Mouse (Mus musculus) cerebellum, adult 2 months (tissue): Measurements from ENCODE around the gene Zfp536. TPM values are rescaled to one million over a fixed set of nuclear protein-coding genes. Genes with fewer than 3 reads are reported as not detected.
A peak's percentile ranks its signal among the peaks of the same experiment; 100 is the strongest.
"Not testable (repeated sequence)": the region's sequence is repeated elsewhere in the genome, so short reads cannot be mapped to it uniquely, and the experiment has no call there.

ENCODE experiments used
- DNase-seq, 2 experiments: peaks; one replicate each; pipeline ENCODE4 v3.0.0; 2021
- H3K27ac ChIP-seq: fragments of 200-500 bp; 2 replicates; pipeline ENCODE4 v1.5.1; 2012; ENCODE audit warnings: low read length, control low read depth, inconsistent platforms; ENCODE audit not compliant: insufficient read depth
- H3K27me3 ChIP-seq: fragments of 200-500 bp; 2 replicates; pipeline ENCODE4 v1.6.1; 2012; ENCODE audit warnings: inconsistent platforms, mild to moderate bottlenecking, low read length, moderate library complexity; ENCODE audit not compliant: control insufficient read depth, insufficient read depth
- H3K4me1 ChIP-seq: fragments of 200-500 bp; 2 replicates; pipeline ENCODE4 v1.6.1; 2011; ENCODE audit warnings: low read length; ENCODE audit not compliant: control insufficient read depth, insufficient read depth
- H3K4me3 ChIP-seq: fragments of 200-500 bp; replicated peaks from 2 replicates; pipeline ENCODE3; 2011; ENCODE audit warnings: mild to moderate bottlenecking, low read depth, low read length, control low read depth; ENCODE audit not compliant: insufficient read depth
- CTCF ChIP-seq: fragments of 200-500 bp; IDR thresholded peaks from 2 replicates; pipeline ENCODE4 v1.5.1; 2011; ENCODE audit warnings: low read depth, mild to moderate bottlenecking, control low read depth, low read length, moderate library complexity, borderline replicate concordance; ENCODE audit not compliant: insufficient read depth
- POLR2A ChIP-seq: fragments of 200-500 bp; IDR thresholded peaks from 2 replicates; pipeline ENCODE4 v1.6.1; 2011; ENCODE audit warnings: low read length, control low read depth, borderline replicate concordance; ENCODE audit not compliant: insufficient read depth
- WGBS: fragments of 180-500 bp; shearing (Covaris S2); methylation state at CpG from one replicate; pipeline ENCODE4 v1.1.7; 2018; 5-methylcytosine and 5-hydroxymethylcytosine counted together
- polyA plus RNA-seq: library from polyadenylated mRNA; depleted of rRNA; stranded (reverse); fragments of >200 nt; gene quantifications from 2 replicates; pipeline ENCODE4 v1.2.3, GENCODE M21; 2012

Zfp536 gene
- polyA plus RNA-seq, 1 experiment: 38.5 TPM

GRCm38 (mm10) chr7:37607906-37608305 lies 165.5 kb downstream of the Zfp536 start:
- WGBS: 90% methylated on average over 6 of the region's 6 CpGs

DNA sequence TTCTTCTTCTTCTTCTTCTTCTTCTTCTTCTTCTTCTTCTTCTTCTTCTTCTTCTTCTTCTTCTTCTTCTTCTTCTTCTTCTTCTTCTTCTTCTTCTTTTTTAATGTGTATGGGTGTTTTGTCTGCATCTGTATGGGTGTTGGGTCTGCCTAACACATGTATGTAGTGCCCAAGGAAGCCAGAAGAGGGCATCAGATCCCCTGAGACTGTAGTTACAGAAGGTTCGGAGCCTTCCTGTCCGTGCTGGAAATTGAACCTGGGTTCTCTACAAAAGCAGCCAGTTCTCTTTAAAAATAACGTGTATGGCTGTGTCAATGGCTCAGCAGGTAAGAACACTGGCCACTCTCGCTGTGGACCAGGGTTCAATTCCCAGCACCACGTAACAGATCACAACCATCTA lies 167.0 kb downstream of the Zfp536 start:
- no peak overlapping the region for H3K4me3 ChIP-seq
- DNase-seq: no peak
- TF ChIP-seq POLR2A: no peak
- peak; percentile 16; the same call in 1 of the 2 replicates for TF ChIP-seq CTCF
- 87% methylated on average over 5 of the region's 5 CpGs for WGBS
- H3K4me1 ChIP-seq: peaks cover 5% of the 10 kb centered on the region; the same call in 1 of the 2 replicates
- no peak overlapping the region for H3K27ac ChIP-seq
- no peaks in the 10 kb centered on the region for H3K27me3 ChIP-seq

More at GRCm38 (mm10) chr7:37607906-37608305, 165.5 kb downstream of the Zfp536 start:
- no peak for DNase-seq
- no peak for TF ChIP-seq POLR2A
- no peak for TF ChIP-seq CTCF
- Histone ChIP-seq H3K27ac (no peak overlapping the region), H3K4me1 (peaks cover 3% of the 10 kb centered on the region; the same call in 1 of the 2 replicates), H3K4me3 (no peak overlapping the region), H3K27me3 (no peaks in the 10 kb centered on the region)

- not testable (repeated sequence) for H3K27me3 ChIP-seq, H3K4me1 ChIP-seq, H3K4me3 ChIP-seq, H3K27ac ChIP-seq, DNase-seq
These were observed 169.9 kb downstream of the Zfp536 start for GRCm38 (mm10) chr7:37603525-37603909.

GRCm38 (mm10) chr7:37602871-37603524 lies 170.4 kb downstream of the Zfp536 start:
- WGBS: 54% methylated on average over 9 of the region's 9 CpGs
- no peak for DNase-seq

GRCm38 (mm10) chr7:37600318-37600717 lies 173.1 kb downstream of the Zfp536 start:
- no peak for TF ChIP-seq CTCF
- TF ChIP-seq POLR2A: no peak
- DNase-seq: no peak
- Histone ChIP-seq H3K4me3 (no peak overlapping the region), H3K4me1 (peaks cover 9% of the 10 kb centered on the region), H3K27ac (no peak overlapping the region), H3K27me3 (no peaks in the 10 kb centered on the region)
- 74% methylated on average over 4 of the region's 4 CpGs for WGBS

More at GRCm38 (mm10) chr7:37602871-37603524, 170.4 kb downstream of the Zfp536 start:
- H3K27ac ChIP-seq: no peak overlapping the region
- H3K27me3 ChIP-seq: no peaks in the 10 kb centered on the region
- no peak overlapping the region for H3K4me3 ChIP-seq
- TF ChIP-seq POLR2A (no peak), CTCF (no peak)
- H3K4me1 ChIP-seq: peaks cover 9% of the 10 kb centered on the region

- Histone ChIP-seq H3K27me3 (no peaks in the 10 kb centered on the region), H3K4me1 (peaks cover 6% of the 10 kb centered on the region), H3K4me3 (no peak overlapping the region), H3K27ac (no peak overlapping the region)
- WGBS: 51% methylated on average over 12 of the region's 12 CpGs
- no peak for TF ChIP-seq CTCF
- no peak for TF ChIP-seq POLR2A
- DNase-seq: no peak
These were observed 179.0 kb downstream of the Zfp536 start for GRCm38 (mm10) chr7:37594211-37595030.

DNA sequence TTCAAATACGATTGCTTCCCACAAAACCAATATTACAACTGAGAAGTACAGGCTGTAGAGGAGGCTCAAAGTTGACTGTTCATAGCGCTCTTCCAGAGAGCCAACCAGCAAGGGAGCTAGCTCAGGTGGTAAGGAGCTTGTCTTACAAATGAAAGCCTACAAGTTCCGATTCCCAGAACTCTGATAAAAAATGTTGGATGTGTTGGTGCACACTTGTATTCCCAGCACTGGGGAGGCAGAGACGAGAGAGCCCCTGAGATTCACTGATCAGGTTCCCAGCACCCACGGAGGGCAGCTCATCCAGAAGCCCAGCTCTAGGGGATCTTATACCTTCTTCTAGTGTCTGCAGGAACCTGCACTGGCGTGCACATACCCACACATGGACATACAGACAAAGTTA lies 179.9 kb downstream of the Zfp536 start:
- H3K27ac ChIP-seq: no peak overlapping the region
- 94% methylated on average over 6 of the region's 6 CpGs for WGBS
- no peaks in the 10 kb centered on the region for H3K27me3 ChIP-seq
- DNase-seq: no peak
- H3K4me1 ChIP-seq: peaks cover 3% of the 10 kb centered on the region
- TF ChIP-seq POLR2A (no peak), CTCF (no peak)
- H3K4me3 ChIP-seq: no peak overlapping the region

GRCm38 (mm10) chr7:37586694-37587093 lies 186.7 kb downstream of the Zfp536 start:
- WGBS: 74% methylated on average over 13 of the region's 13 CpGs
- TF ChIP-seq CTCF (no peak), POLR2A (no peak)
- Histone ChIP-seq H3K4me1 (peaks cover 7% of the 10 kb centered on the region; the same call in 1 of the 2 replicates), H3K4me3 (no peak overlapping the region), H3K27ac (no peak overlapping the region), H3K27me3 (no peaks in the 10 kb centered on the region)
- DNase-seq: no peak
